Mouse (Mus musculus) midbrain, embryonic 14.5 days (tissue): ENCODE measurements around the gene Ggn. TPM values are rescaled to one million over a fixed set of nuclear protein-coding genes. Genes with fewer than 3 reads are reported as not detected.

Experiments used
- ATAC-seq: fragments of 200-750 bp; cut with Nextera tagmentation; 2 replicates; pipeline ENCODE4 v1.8.0; 2017; ENCODE audit warnings: moderate number of reproducible peaks, moderate library complexity; ENCODE audit not compliant: low FRiP score, low TSS enrichment
- DNase-seq: peaks from one replicate; pipeline ENCODE4 v3.0.0-alpha.2; 2015
- H3K27ac ChIP-seq: fragments of 300-500 bp; sonication (generic); replicated peaks from 2 replicates; pipeline ENCODE4 v1.5.1; 2014; ENCODE audit warnings: mild to moderate bottlenecking, low read depth, low read length, moderate library complexity
- H3K27me3 ChIP-seq: fragments of 300-500 bp; sonication (generic); 2 replicates; pipeline ENCODE4 v1.6.1; 2014; ENCODE audit warnings: low read length, control low read depth, mixed read lengths; ENCODE audit not compliant: control insufficient read depth, insufficient read depth
- H3K36me3 ChIP-seq: fragments of 300-500 bp; sonication (generic); 2 replicates; pipeline ENCODE4 v1.6.1; 2014; ENCODE audit warnings: low read length, control low read depth; ENCODE audit not compliant: control insufficient read depth, insufficient read depth
- H3K4me1 ChIP-seq: fragments of 300-500 bp; sonication (generic); 2 replicates; pipeline ENCODE4 v1.6.1; 2014; ENCODE audit warnings: mild to moderate bottlenecking, antibody characterized with exemption, low read length, control low read depth; ENCODE audit not compliant: control insufficient read depth, insufficient read depth
- H3K4me2 ChIP-seq: fragments of 300-500 bp; sonication (generic); 2 replicates; pipeline ENCODE4 v1.6.1; 2014; ENCODE audit warnings: mild to moderate bottlenecking, low read length, moderate library complexity
- H3K4me3 ChIP-seq: fragments of 300-500 bp; sonication (generic); replicated peaks from 2 replicates; pipeline ENCODE4 v1.5.1; 2014; ENCODE audit warnings: low read depth, low read length
- H3K9ac ChIP-seq: fragments of 300-500 bp; sonication (generic); replicated peaks from 2 replicates; pipeline ENCODE4 v1.6.1; 2014; ENCODE audit warnings: mild to moderate bottlenecking, low read length, moderate library complexity
- H3K9me3 ChIP-seq: fragments of 300-500 bp; sonication (generic); 2 replicates; pipeline ENCODE4 v1.6.1; 2016; ENCODE audit warnings: low read length, control low read depth, mixed read lengths; ENCODE audit not compliant: control insufficient read depth
- WGBS: fragments of 180-500 bp; shearing (Covaris S2); extraction: QIAGEN DNeasy Blood & Tissue Kit; methylation state at CpG from one replicate; pipeline ENCODE4 v1.1.7; 2014; 5-methylcytosine and 5-hydroxymethylcytosine counted together
- polyA plus RNA-seq: library from polyadenylated mRNA; unstranded; fragments of >200 nt; fragmentation: Nextera tagmentation; extraction: Ambion mirVana; gene quantifications from 2 replicates; pipeline ENCODE4 v1.2.1, GENCODE M21; 2014

The Ggn gene
- polyA plus RNA-seq, 1 experiment from 2014 or later: 0.32 TPM

DNA sequence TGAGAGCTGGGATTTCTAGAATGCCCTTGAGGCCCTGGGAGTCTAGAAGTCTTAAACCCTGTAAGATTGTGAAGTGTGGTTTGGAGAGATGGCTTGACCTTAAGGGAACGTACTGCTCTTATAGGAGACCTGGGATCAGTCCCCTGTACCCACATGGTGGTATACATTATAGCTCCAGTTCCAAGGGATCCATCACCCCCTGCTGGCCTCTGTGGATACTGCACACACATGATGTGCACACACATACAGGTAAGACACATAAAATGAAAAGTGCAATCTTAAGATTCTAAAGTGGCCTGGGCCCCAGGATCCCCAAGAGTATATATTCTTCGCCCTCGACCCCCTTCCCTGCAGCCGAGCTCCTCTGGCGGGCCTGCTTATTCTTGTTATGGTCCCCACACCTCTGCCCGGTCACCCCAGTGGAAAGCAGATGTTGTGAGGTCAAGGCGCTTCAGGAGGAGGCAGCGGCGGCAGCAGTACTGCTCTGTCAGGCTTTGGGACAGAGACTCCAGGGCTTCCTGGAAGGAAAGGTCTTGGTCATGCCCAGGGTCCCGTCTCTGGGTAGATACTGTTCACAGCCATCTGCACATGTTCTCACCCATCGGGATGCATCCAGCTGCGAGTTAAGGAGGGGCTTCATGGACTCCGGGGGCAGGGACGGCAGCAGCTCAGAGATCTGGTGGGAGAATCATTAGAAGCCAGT lies 15.8 kb upstream of the Ggn start:
- Histone ChIP-seq H3K27ac (no peak overlapping the region), H3K4me2 (no peak overlapping the region), H3K9me3 (no peaks in the 10 kb centered on the region), H3K9ac (no peak overlapping the region), H3K27me3 (no peaks in the 10 kb centered on the region), H3K4me1 (0 out of 2 replicates have a peak, but pooled peaks cover 5% of the 10 kb centered on the region), H3K36me3 (no peaks in the 10 kb centered on the region), H3K4me3 (no peak overlapping the region)
- ATAC-seq: no peak
- WGBS: 98% methylated on average over 14 of the region's 14 CpGs
- no peak for DNase-seq

DNA sequence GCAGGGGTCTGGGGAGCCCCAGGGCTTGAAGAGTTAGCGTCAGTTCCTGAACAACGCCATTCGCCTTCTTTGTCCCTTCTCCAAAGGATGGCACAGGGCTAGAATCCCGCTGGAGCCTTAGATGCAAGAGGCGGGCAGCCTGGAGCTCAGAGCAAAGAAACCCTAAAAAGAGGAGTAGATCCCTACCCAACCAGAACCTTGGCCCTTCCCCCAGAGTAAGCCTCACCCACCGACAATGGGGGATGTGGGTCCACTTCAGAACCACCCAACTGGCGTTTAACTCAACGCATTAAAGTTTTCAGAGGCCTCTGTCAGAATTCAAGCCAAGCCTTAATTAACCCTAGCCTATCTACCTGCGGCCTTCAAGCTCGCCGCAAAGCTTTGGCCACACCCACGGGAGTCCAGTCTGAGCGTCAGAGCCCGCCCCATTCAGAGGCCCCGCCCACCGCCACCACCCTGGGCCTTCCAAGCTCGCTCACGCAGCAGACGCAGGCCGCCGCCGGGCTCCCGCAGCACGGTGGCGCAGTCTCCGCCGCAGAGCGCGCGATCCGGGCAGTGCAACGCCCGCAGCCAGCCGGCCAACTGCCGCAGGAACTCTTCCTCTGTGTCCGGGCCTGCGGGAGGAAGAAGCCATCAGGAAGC lies 14.7 kb upstream of the Ggn start:
- DNase-seq (peak; percentile 93), ATAC-seq (peak; percentile 92)
- Histone ChIP-seq H3K4me2 (peak overlapping the region; percentile 92), H3K27ac (peak overlapping the region; percentile 87), H3K36me3 (no peaks in the 10 kb centered on the region), H3K4me1 (0 out of 2 replicates have a peak, but pooled peaks cover 5% of the 10 kb centered on the region), H3K9ac (peak overlapping the region; percentile 69), H3K4me3 (peak overlapping the region; percentile 72), H3K27me3 (no peaks in the 10 kb centered on the region), H3K9me3 (no peaks in the 10 kb centered on the region)
- WGBS: 6% methylated on average over 37 of the region's 37 CpGs

DNA sequence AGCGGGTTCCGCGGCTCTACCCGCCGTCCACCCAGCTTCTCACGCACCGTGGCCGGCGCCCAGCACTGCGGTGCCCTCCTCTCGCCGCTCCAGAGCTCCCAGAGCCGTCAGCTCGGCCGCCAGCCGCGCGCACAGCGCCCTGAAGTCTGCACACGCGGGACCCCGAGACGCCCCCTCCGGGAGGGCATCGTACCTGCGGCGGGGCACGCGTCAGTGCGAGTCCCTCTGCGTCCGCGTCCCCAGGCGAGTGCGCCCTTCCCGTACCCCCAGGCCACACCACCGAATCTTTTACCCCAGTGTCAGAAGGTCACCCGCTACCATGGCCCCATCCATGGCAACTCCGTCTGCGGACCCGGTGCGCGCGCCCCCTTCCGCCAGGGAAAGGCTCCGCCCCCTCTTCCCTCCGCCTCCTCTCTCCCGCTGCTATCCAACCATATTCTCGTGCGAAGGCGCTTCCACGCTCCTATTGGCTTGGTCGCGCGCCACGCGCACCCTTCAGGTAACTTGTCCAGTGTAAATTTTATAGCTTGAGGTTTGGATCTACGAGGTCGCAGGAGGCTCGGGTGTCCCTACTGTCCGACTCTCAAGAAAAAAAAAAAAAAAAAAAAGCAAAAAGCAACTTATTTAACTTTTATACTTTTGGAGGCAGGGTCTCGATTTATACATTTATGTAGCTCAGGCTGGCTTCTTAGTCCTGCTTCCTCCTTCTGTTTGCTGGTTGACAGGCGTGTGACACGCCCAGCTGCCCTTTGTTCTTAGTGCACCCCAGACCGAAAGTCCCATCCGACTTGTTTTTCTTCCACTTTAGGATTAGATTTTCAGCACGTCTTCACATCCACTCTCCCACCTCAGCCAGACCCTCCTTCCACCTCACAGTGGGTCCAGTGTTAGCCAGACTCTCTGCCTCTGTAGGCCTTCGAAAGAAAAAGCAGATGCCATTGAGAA lies 13.9 kb upstream of the Ggn start, which contains the start of gene Fam98c:
Fam98c (minus strand) TSS at position 397 of the 945 bp plus-strand sequence.
- H3K4me2 ChIP-seq: peak within 1 kb of the TSS; percentile 92
- WGBS: 3% methylated on average over 67 of the region's 68 CpGs

DNA sequence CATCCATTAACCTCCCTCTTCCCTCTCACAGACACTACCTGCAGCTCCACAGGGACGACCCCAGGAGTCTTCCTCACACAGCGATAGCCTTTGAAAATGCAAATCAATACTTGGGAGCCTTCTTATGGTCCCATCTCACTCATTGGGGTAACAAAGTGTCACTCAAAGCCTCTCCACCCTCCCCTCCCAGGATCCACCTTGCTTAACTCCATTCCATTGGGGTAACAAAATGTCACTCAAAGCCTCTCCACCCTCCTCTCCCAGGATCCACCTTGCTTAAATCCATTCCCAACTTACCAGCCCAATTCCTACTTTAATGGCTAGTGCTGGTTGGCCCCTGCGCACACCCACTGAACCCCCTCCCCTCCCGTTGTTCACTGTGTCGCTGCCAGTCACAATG lies 11.7 kb upstream of the Ggn start:
- Histone ChIP-seq H3K27ac (no peak overlapping the region), H3K9ac (no peak overlapping the region), H3K36me3 (peaks cover 18% of the 10 kb centered on the region), H3K27me3 (no peaks in the 10 kb centered on the region), H3K9me3 (no peaks in the 10 kb centered on the region), H3K4me3 (no peak overlapping the region), H3K4me1 (0 out of 2 replicates have a peak, but pooled peaks cover 5% of the 10 kb centered on the region), H3K4me2 (no peak overlapping the region)
- 2% methylated on average over 5 of the region's 5 CpGs for WGBS
- no peak for DNase-seq
- no peak for ATAC-seq

More for the DNA sequence above, 13.9 kb upstream of the Ggn start, which contains the start of gene Fam98c:
- Histone ChIP-seq H3K9me3 (no peaks in the 10 kb centered on the region), H3K27me3 (no peaks in the 10 kb centered on the region), H3K36me3 (peaks cover 4% of the 10 kb centered on the region), H3K27ac (peak within 1 kb of the TSS; percentile 87), H3K4me1 (0 out of 2 replicates have a peak, but pooled peaks cover 5% of the 10 kb centered on the region), H3K4me3 (peak within 1 kb of the TSS; percentile 72), H3K9ac (peak within 1 kb of the TSS; percentile 69)
- DNase-seq: peak; percentile 93
- ATAC-seq: peak; percentile 85

DNA sequence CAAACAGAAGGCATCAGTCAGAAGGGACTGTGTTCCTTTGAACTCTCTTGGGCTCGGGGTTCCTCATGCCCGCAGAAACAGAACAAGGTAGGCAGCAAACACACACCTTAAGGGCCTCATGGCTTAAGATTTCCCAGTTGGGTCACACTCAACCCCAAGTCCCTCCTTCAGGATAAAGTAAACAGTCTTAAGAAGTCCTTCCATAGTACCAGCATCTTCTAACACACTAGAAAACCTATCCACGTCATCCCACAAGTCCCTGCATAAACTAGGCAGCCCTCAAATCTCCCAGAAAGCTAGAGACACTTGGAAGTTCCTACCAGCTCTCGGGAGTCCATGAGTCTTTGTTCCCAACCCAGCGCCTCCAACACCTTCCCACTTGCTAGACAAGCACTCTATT lies 7.7 kb upstream of the Ggn start:
- no peak overlapping the region for H3K4me3 ChIP-seq
- no peaks in the 10 kb centered on the region for H3K9me3 ChIP-seq
- no peak overlapping the region for H3K4me2 ChIP-seq
- WGBS: 82% methylated on average over 5 of the region's 5 CpGs
- ATAC-seq (no peak), DNase-seq (no peak)
- H3K27ac ChIP-seq: no peak overlapping the region
- peaks cover 18% of the 10 kb centered on the region for H3K36me3 ChIP-seq
- H3K4me1 ChIP-seq: no peaks in the 10 kb centered on the region
- no peaks in the 10 kb centered on the region for H3K27me3 ChIP-seq
- H3K9ac ChIP-seq: no peak overlapping the region

DNA sequence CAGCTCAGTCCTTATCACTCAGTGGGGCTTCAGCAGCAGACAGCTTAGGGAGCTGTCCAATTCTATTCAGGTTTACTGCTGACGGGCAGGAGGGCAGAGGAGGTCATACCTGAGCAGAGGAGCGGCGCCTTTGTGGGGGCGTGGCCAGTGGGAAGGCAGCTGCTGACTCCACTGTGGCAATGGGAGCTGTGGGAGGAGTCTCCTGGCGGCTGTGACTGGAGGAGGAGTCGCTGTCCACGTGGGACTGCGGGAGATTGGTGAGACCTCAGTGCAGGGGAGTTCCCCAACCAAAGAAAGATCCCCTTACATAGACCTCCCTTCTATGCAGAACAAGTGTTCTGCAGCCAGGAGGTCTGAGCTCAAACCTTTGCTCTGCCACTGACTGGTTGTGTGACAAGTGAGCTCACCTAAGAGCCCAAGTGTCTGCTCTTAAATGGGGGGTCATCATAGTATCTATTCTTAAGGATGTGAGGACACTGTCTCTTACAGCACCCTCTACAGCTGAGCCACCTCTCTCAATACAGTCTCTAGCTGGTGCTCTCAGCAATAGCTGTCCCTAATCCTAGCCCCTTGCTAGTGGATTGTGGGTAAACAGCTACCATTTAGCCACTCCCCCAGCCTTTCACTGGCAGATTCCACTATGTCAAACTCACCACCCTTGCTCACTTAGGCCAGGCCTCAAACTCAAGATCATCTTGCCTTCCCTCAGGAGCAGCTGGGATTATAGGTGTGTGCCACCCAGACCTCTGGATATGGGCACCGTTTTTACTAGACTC lies 7.1 kb upstream of the Ggn start:
- Histone ChIP-seq H3K9ac (no peak overlapping the region), H3K4me2 (no peak overlapping the region), H3K27ac (no peak overlapping the region), H3K9me3 (no peaks in the 10 kb centered on the region), H3K36me3 (peaks cover 18% of the 10 kb centered on the region), H3K4me1 (0 out of 2 replicates have a peak, but pooled peaks cover 4% of the 10 kb centered on the region), H3K4me3 (no peak overlapping the region), H3K27me3 (no peaks in the 10 kb centered on the region)
- DNase-seq (no peak), ATAC-seq (no peak)
- WGBS: 28% methylated on average over 9 of the region's 9 CpGs

DNA sequence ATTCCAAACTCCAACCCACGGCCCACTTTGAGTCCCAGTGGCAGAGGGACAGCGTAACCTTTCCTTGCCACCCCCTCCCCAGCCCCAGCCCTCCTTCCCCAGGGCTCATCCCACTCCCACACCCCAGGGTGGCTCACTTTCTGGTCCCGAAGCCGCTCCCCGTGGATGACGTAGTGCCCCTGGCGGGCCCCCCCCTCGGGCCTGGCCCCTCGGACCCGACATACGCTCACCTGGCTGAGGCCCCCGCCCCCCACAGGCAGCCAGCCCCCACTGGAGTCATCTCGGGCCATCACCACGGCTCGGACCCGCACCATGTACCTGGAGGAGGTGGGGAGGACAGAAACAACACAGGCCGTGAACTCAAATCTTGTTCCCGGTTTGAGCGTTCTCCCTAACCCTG lies 2.4 kb upstream of the Ggn start:
- Histone ChIP-seq H3K36me3 (peaks cover 2% of the 10 kb centered on the region), H3K4me1 (peaks cover 25% of the 10 kb centered on the region), H3K4me2 (peak overlapping the region; percentile 71), H3K4me3 (peak overlapping the region; percentile 70), H3K27me3 (peaks cover 20% of the 10 kb centered on the region), H3K27ac (peak overlapping the region; percentile 92; the same call in 1 of the 2 replicates), H3K9me3 (no peaks in the 10 kb centered on the region), H3K9ac (peak overlapping the region; percentile 70; the same call in 1 of the 2 replicates)
- 10% methylated on average over 19 of the region's 19 CpGs for WGBS
- ATAC-seq (no peak), DNase-seq (no peak)
